Mouse (Mus musculus): Measurements from ENCODE around the gene Dyrk4. TPM values are rescaled to one million over a fixed set of nuclear protein-coding genes. Genes with fewer than 3 reads are reported as not detected.

The Dyrk4 gene
- polyA plus RNA-seq, 1 experiment from 2014 or later, result 0.09 TPM

Other genes with a start within 250 kb of the Dyrk4 start
- 23.7 and 26.5 TPM in 2 replicates for gene Kcna6, start 181.2 kb downstream of the Dyrk4 start, polyA plus RNA-seq (2015; fragmentation: Nextera tagmentation; extraction: Ambion mirVana)
- 210 and 213 TPM in 2 replicates for gene Ndufa9, start 72.7 kb downstream of the Dyrk4 start, polyA plus RNA-seq (2015; fragmentation: Nextera tagmentation; extraction: Ambion mirVana)
- gene Akap3, start 68.7 kb downstream of the Dyrk4 start, polyA plus RNA-seq (2015; fragmentation: Nextera tagmentation; extraction: Ambion mirVana), result 0.06 and 0.09 TPM in 2 replicates
- 11.2 and 26.5 TPM in 2 replicates for gene Rad51ap1, start 17.7 kb upstream of the Dyrk4 start, polyA plus RNA-seq (2015; fragmentation: Nextera tagmentation; extraction: Ambion mirVana)
- gene D6Wsu163e, start 18.1 kb upstream of the Dyrk4 start, polyA plus RNA-seq (2015; fragmentation: Nextera tagmentation; extraction: Ambion mirVana), result 31.9 and 32.0 TPM in 2 replicates
- gene Fgf6, start 93.7 kb upstream of the Dyrk4 start, polyA plus RNA-seq (2015; fragmentation: Nextera tagmentation; extraction: Ambion mirVana), result 0.05 and 0.10 TPM in 2 replicates
- gene Fgf23, start 151.1 kb upstream of the Dyrk4 start, polyA plus RNA-seq (2015; fragmentation: Nextera tagmentation; extraction: Ambion mirVana), result 0.13 TPM in 1 of 2 replicates, not detected in the other
- 6.3 and 7.3 TPM in 2 replicates for gene Tigar, start 187.7 kb upstream of the Dyrk4 start, polyA plus RNA-seq (2015; fragmentation: Nextera tagmentation; extraction: Ambion mirVana)
- gene Ccnd2, start 230.4 kb upstream of the Dyrk4 start, polyA plus RNA-seq (2015; fragmentation: Nextera tagmentation; extraction: Ambion mirVana), result 155 and 302 TPM in 2 replicates

Measured in neural tube, embryonic 15.5 days (tissue).